Mouse (Mus musculus) kidney, postnatal 25 days (tissue): ENCODE measurements around the gene Mboat7.

ENCODE experiments used
- DNase-seq, 2 experiments: peaks; one replicate each; pipeline ENCODE4 v3.0.0; 2021; ENCODE audit warnings: mixed read lengths in 2 of 2

Gene Mboat7

GRCm38 (mm10) chr7:3692382-3692986 lies 839 bp downstream of the Mboat7 start, which contains the start of gene Tsen34:
Gene Tsen34, plus strand, starts transcription at chr7:3692863.
- no peak for DNase-seq

GRCm38 (mm10) chr7:3691919-3692318 lies 1.4 kb downstream of the Mboat7 start:
- no peak for DNase-seq

- DNase-seq: no peak
Observed at GRCm38 (mm10) chr7:3685400-3686187, 7.7 kb downstream of the Mboat7 start.

GRCm38 (mm10) chr7:3684698-3685097 lies 8.6 kb downstream of the Mboat7 start:
- DNase-seq: no peak

- DNase-seq: no peak
Observed at GRCm38 (mm10) chr7:3683908-3684550, 9.3 kb downstream of the Mboat7 start.

GRCm38 (mm10) chr7:3677342-3677741 lies 16.0 kb downstream of the Mboat7 start, which contains the start of gene Tmc4:
Gene Tmc4, minus strand, starts transcription at chr7:3677553.
- DNase-seq: peak; percentile 58 to 86

- no peak for DNase-seq
Observed at GRCm38 (mm10) chr7:3676371-3676770, 17.0 kb downstream of the Mboat7 start.

- DNase-seq: no peak
Observed at GRCm38 (mm10) chr7:3675228-3675548, 18.1 kb downstream of the Mboat7 start.

GRCm38 (mm10) chr7:3674507-3675227 lies 18.7 kb downstream of the Mboat7 start:
- DNase-seq: peak; percentile 86 to 93

GRCm38 (mm10) chr7:3666921-3667391 lies 26.4 kb downstream of the Mboat7 start:
- no peak for DNase-seq

- DNase-seq: peak; percentile 99
Observed at GRCm38 (mm10) chr7:3665215-3666114, 27.9 kb downstream of the Mboat7 start, which contains the start of gene Leng1. Gene Leng1, minus strand, starts transcription at chr7:3665840.

- peak; percentile 57 to 83 for DNase-seq
Observed at GRCm38 (mm10) chr7:3664524-3665214, 28.7 kb downstream of the Mboat7 start.

- no peak for DNase-seq
Observed at GRCm38 (mm10) chr7:3658578-3658977, 34.7 kb downstream of the Mboat7 start.

- DNase-seq: no peak
Observed at GRCm38 (mm10) chr7:3656966-3657365, 36.4 kb downstream of the Mboat7 start.

- DNase-seq: no peak
Observed at GRCm38 (mm10) chr7:3646641-3647040, 46.7 kb downstream of the Mboat7 start.

GRCm38 (mm10) chr7:3646188-3646587 lies 47.1 kb downstream of the Mboat7 start:
- DNase-seq: no peak

- DNase-seq: no peak
Observed at GRCm38 (mm10) chr7:3645488-3646025, 47.8 kb downstream of the Mboat7 start.

- DNase-seq: peak; percentile 98 to 100
Observed at GRCm38 (mm10) chr7:3644672-3645487, 48.4 kb downstream of the Mboat7 start, which contains the start of gene Cnot3. Gene Cnot3, plus strand, starts transcription at chr7:3645268.

- DNase-seq: peak; percentile 94 to 96
Observed at GRCm38 (mm10) chr7:3644348-3644671, 49.0 kb downstream of the Mboat7 start.

- DNase-seq: no peak
Observed at GRCm38 (mm10) chr7:3643843-3644242, 49.5 kb downstream of the Mboat7 start.
